Mouse (Mus musculus): Measurements from ENCODE around the gene Pptc7.

DNA sequence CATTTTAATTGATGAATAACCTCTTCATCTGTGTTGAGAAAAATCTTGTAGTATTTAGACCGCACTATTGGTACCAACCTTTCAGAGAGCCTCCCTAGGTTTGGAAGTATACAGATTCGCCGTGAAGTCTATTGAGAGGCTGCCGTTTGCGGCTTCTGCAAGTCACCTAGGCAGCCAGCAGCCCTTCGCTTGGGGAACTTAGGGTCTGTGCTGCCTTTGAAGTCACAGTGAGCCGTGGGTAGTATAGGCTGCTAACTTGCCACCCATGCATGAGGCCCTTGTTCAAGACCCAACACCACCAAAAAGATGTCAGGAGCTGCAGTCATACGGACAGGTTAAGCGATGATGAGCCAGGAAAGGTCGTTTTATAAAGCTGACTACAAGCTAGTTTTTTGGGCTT lies 2.0 kb downstream of the Pptc7 start:
- TF ChIP-seq CTCF (IDR thresholded peaks at IDR 0.05; ENCODE audit: control insufficient read depth, insufficient read depth, insufficient replicate concordance, low read depth, low read length) (no peak), POLR2A (IDR thresholded peaks at IDR 0.05; ENCODE audit: control insufficient read depth, low read depth, low read length) (no peak)
